Mouse (Mus musculus) kidney, adult 2 months (tissue): ENCODE results near the gene Mc1r.

Experiments used
- CTCF ChIP-seq: fragments of 200-500 bp; conservative IDR thresholded peaks from 2 replicates; pipeline ENCODE4 v1.5.1; 2011; ENCODE audit warnings: low read depth, mild to moderate bottlenecking, control low read depth, low read length, moderate library complexity, mixed read lengths; ENCODE audit not compliant: insufficient read depth, insufficient read length
- POLR2A ChIP-seq: fragments of 200-500 bp; IDR thresholded peaks from one replicate; pipeline ENCODE4 v1.6.1; 2011; ENCODE audit warnings: low read depth, low read length, control low read depth

DNA sequence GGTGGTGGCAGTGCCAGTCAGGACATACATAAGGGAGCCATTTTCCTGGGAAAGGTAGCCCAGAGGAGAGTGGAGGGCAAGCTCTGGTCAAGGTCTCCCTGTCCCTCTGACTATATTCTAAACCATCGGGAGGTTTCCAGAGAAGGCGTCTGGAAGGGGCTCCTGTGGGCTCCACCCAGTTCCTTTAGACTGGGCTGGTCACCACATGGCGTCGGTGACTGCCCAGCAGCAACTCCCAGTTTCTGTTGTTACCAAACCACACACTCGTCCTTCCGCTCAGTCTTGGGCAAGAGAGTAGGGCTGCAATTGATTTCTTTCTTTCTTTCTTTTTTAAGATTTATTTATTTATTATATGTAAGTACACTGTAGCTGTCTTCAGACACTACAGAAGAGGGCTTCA lies 37.2 kb downstream of the Mc1r start:
- TF ChIP-seq POLR2A (no peak), CTCF (no peak)
